Mouse (Mus musculus) myocyte (in vitro differentiated cells): ENCODE measurements at regions not wholly inside any gene's neighbourhood (a gene's known extent, or its start where the extent isn't known, plus 50 kb on each side); places are given as distances from the start of the nearest gene placed in this dataset.

Experiments
- H3K27me3 ChIP-seq: one replicate; pipeline ENCODE4 v1.6.1; 2011; ENCODE audit not compliant: control insufficient read depth, insufficient read depth, insufficient read length
- H3K36me3 ChIP-seq: one replicate; pipeline ENCODE4 v1.6.1; 2011; ENCODE audit not compliant: control insufficient read depth, insufficient read depth
- H3K4me2 ChIP-seq: one replicate; pipeline ENCODE4 v1.6.1; 2011; ENCODE audit warnings: low read depth, control low read depth
- H3K4me3 ChIP-seq: one replicate; pipeline ENCODE4 v1.5.1; 2011; ENCODE audit warnings: mild to moderate bottlenecking, control low read depth, moderate library complexity
- H3K79me2 ChIP-seq: one replicate; pipeline ENCODE4 v1.6.1; 2011; ENCODE audit not compliant: control insufficient read depth, insufficient read depth
- H3ac ChIP-seq: one replicate; pipeline ENCODE4 v1.6.1; 2011; ENCODE audit not compliant: control insufficient read depth, insufficient read length
- CEBPB ChIP-seq: IDR thresholded peaks from 2 replicates; pipeline ENCODE4 v1.6.1; 2011; ENCODE audit warnings: mild to moderate bottlenecking, moderate library complexity; ENCODE audit not compliant: poor library complexity, insufficient read depth, severe bottlenecking
- E2F4 ChIP-seq: IDR thresholded peaks from one replicate; pipeline ENCODE4 v1.6.1; 2011; ENCODE audit warnings: mild to moderate bottlenecking, control low read depth, moderate library complexity; ENCODE audit not compliant: insufficient read depth
- MAX ChIP-seq: IDR thresholded peaks from one replicate; pipeline ENCODE4 v1.6.1; 2011; ENCODE audit warnings: low read depth, mild to moderate bottlenecking, control low read depth
- MYOD1 ChIP-seq, 3 experiments: IDR thresholded peaks; one replicate each; pipeline ENCODE4 v1.6.1; 2011; ENCODE audit warnings: control low read depth in 2 of 3, low read depth in 2 of 3, mild to moderate bottlenecking in 2 of 3, moderate library complexity in 1 of 3; ENCODE audit not compliant: insufficient read length in 2 of 3, control insufficient read depth in 1 of 3
- MYOG ChIP-seq, 3 experiments: IDR thresholded peaks; one replicate each; pipeline ENCODE4 v1.6.1; 2011; ENCODE audit warnings: control low read depth in 2 of 3, low read depth in 2 of 3, mild to moderate bottlenecking in 2 of 3; ENCODE audit not compliant: insufficient read length in 2 of 3, control insufficient read depth in 1 of 3, insufficient read depth in 1 of 3
- POLR2A ChIP-seq: IDR thresholded peaks from one replicate; pipeline ENCODE4 v1.6.1; 2011; ENCODE audit warnings: low read depth, mild to moderate bottlenecking, control low read depth, moderate library complexity; ENCODE audit not compliant: insufficient read length
- POLR2AphosphoS2 ChIP-seq: IDR thresholded peaks from one replicate; pipeline ENCODE4 v1.6.1; 2011; ENCODE audit warnings: low read depth, control low read depth; ENCODE audit not compliant: insufficient read length
- REST ChIP-seq: IDR thresholded peaks from one replicate; pipeline ENCODE4 v1.6.1; 2011; ENCODE audit warnings: mild to moderate bottlenecking, control low read depth, moderate library complexity; ENCODE audit not compliant: insufficient read depth, insufficient read length
- SRF ChIP-seq: IDR thresholded peaks from one replicate; pipeline ENCODE4 v1.6.1; 2011; ENCODE audit warnings: low read depth; ENCODE audit not compliant: control insufficient read depth, insufficient read length
- TCF12 ChIP-seq: IDR thresholded peaks from one replicate; pipeline ENCODE4 v1.6.1; 2011; ENCODE audit warnings: mild to moderate bottlenecking, control low read depth; ENCODE audit not compliant: poor library complexity, insufficient read depth, severe bottlenecking
- TCF3 ChIP-seq: IDR thresholded peaks from one replicate; pipeline ENCODE4 v1.6.1; 2011; ENCODE audit warnings: low read depth, control low read depth; ENCODE audit not compliant: insufficient read length
- USF1 ChIP-seq: IDR thresholded peaks from one replicate; pipeline ENCODE4 v1.6.1; 2011; ENCODE audit warnings: low read depth, mild to moderate bottlenecking, control low read depth, moderate library complexity

DNA sequence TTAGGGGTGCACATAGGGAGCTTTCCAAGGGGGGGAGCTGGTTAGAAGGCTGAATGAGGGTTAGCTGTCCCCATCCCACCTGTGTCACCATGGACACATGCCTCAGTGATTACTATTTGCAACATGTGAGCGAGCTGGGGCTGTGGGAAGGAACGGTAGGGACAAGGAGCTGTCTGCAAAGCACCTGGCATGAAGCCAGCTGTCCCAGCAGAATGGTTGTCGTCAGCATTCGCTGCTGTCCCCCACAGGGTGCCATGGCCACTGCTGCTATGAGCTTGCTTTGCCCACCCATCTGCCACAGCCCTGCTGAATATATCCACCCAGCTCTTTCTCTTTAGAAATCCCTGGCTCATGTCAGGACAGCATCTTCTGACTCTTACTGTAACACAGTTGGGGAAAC lies 96.8 kb upstream of the Gm26897 start:
- TF ChIP-seq POLR2AphosphoS2 = no peak
- no peak for TF ChIP-seq E2F4
- no peak for TF ChIP-seq MYOD1 (IDR thresholded peaks at IDR 0.05; ENCODE audit: control insufficient read depth in 1 of 3, insufficient read length in 2 of 3, low read depth in 2 of 3)
- TF ChIP-seq TCF12 = no peak
- no peak for TF ChIP-seq REST
- no peak for TF ChIP-seq SRF
- TF ChIP-seq MAX = no peak
- no peak for TF ChIP-seq TCF3
- no peak for TF ChIP-seq MYOG (IDR thresholded peaks at IDR 0.05; ENCODE audit: control insufficient read depth in 1 of 3, insufficient read depth in 1 of 3, insufficient read length in 2 of 3, low read depth in 2 of 3)
- TF ChIP-seq POLR2A = no peak
- TF ChIP-seq CEBPB = no peak
- no peak for TF ChIP-seq USF1
- no peaks in the 10 kb centered on the region for H3K36me3 ChIP-seq
- H3K79me2 ChIP-seq = no peaks in the 10 kb centered on the region
- H3ac ChIP-seq = no peak overlapping the region
- no peak overlapping the region for H3K4me2 ChIP-seq
- peaks cover 34% of the 10 kb centered on the region for H3K27me3 ChIP-seq
- H3K4me3 ChIP-seq = no peak overlapping the region

- Histone ChIP-seq H3K4me2 (no peak overlapping the region), H3K27me3 (peaks cover 34% of the 10 kb centered on the region), H3ac (no peak overlapping the region), H3K36me3 (no peaks in the 10 kb centered on the region), H3K79me2 (no peaks in the 10 kb centered on the region), H3K4me3 (no peak overlapping the region)
- TF ChIP-seq MYOD1 (IDR thresholded peaks at IDR 0.05; ENCODE audit: control insufficient read depth in 1 of 3, insufficient read length in 2 of 3, low read depth in 2 of 3) = no peak
- no peak for TF ChIP-seq POLR2A
- TF ChIP-seq POLR2AphosphoS2 = no peak
Observed at GRCm38 (mm10) chr5:111638306-111638705, 95.4 kb upstream of the Gm26897 start.

DNA sequence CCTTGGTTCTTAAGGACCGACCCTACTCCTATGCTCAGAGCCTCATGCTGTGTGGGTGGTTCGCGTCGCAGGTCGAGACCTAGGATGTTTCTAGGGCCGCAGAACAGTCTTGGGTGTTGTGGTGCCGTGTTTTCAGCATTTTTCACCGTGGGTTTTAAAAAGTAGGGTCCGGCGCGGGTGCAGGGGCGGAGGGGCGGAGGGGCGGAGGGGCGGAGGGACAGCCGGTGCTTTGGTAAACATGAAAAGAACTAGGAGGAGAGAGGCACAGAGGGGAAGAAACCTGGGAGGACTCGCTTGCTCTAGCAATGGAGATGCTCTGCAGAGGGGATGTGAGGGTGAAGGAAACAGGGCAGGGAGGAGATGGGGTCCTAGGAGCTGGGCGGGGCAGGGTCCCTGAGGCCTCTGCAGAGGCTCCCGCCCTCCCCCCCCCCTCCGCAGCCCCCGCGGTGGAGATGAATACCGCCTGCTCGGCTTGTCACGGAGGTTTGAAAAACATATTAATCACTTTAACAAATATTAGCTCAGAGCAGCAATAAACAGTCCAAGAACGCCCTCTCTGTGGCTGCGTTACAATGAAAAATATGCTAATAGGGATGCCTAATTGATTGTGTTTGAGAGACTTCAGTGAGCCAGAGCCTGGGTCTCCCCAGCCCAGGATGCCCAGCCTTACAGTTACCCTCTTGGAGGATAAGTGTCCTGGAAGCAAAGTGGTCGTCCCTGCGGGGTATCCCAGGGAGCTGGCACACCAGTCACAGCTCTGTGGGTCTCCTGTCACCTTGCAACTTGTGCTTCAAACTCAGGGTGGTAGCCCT lies 94.0 kb upstream of the Gm26897 start:
- TF ChIP-seq USF1 (no peak), MAX (no peak), MYOG (IDR thresholded peaks at IDR 0.05; ENCODE audit: control insufficient read depth in 1 of 3, insufficient read depth in 1 of 3, insufficient read length in 2 of 3, low read depth in 2 of 3) (no peak)

GRCm38 (mm10) chr5:111640976-111641375 lies 92.7 kb upstream of the Gm26897 start:
- TF ChIP-seq TCF12 (no peak), CEBPB (no peak), SRF (no peak), MYOD1 (IDR thresholded peaks at IDR 0.05; ENCODE audit: control insufficient read depth in 1 of 3, insufficient read length in 2 of 3, low read depth in 2 of 3) (no peak), TCF3 (no peak), MYOG (IDR thresholded peaks at IDR 0.05; ENCODE audit: control insufficient read depth in 1 of 3, insufficient read depth in 1 of 3, insufficient read length in 2 of 3, low read depth in 2 of 3) (no peak), POLR2A (no peak), REST (no peak), POLR2AphosphoS2 (no peak), E2F4 (no peak), USF1 (no peak), MAX (no peak)
- Histone ChIP-seq H3K27me3 (peaks cover 34% of the 10 kb centered on the region), H3ac (no peak overlapping the region), H3K4me3 (no peak overlapping the region), H3K36me3 (no peaks in the 10 kb centered on the region), H3K4me2 (no peak overlapping the region), H3K79me2 (no peaks in the 10 kb centered on the region)

More for the DNA sequence above, 94.0 kb upstream of the Gm26897 start:
- Histone ChIP-seq H3K4me2 (no peak overlapping the region), H3K4me3 (no peak overlapping the region), H3K27me3 (peaks cover 34% of the 10 kb centered on the region), H3ac (no peak overlapping the region), H3K79me2 (no peaks in the 10 kb centered on the region), H3K36me3 (no peaks in the 10 kb centered on the region)

- H3K79me2 ChIP-seq = no peaks in the 10 kb centered on the region
- no peak overlapping the region for H3ac ChIP-seq
- no peak overlapping the region for H3K4me2 ChIP-seq
- TF ChIP-seq USF1 = no peak
- TF ChIP-seq POLR2AphosphoS2 = no peak
- no peak for TF ChIP-seq CEBPB
- no peak for TF ChIP-seq TCF12
- no peak for TF ChIP-seq TCF3
- no peak for TF ChIP-seq MYOD1 (IDR thresholded peaks at IDR 0.05; ENCODE audit: control insufficient read depth in 1 of 3, insufficient read length in 2 of 3, low read depth in 2 of 3)
- H3K27me3 ChIP-seq = peaks cover 33% of the 10 kb centered on the region
- H3K36me3 ChIP-seq = no peaks in the 10 kb centered on the region
- H3K4me3 ChIP-seq = no peak overlapping the region
Observed at GRCm38 (mm10) chr5:111641685-111642084, 92.0 kb upstream of the Gm26897 start.

GRCm38 (mm10) chr5:111644142-111644541 lies 89.6 kb upstream of the Gm26897 start:
- Histone ChIP-seq H3ac (no peak overlapping the region), H3K79me2 (no peaks in the 10 kb centered on the region), H3K4me3 (no peak overlapping the region), H3K27me3 (peaks cover 30% of the 10 kb centered on the region), H3K36me3 (no peaks in the 10 kb centered on the region), H3K4me2 (no peak overlapping the region)
- no peak for TF ChIP-seq CEBPB
- TF ChIP-seq MAX = no peak
- TF ChIP-seq MYOG (IDR thresholded peaks at IDR 0.05; ENCODE audit: control insufficient read depth in 1 of 3, insufficient read depth in 1 of 3, insufficient read length in 2 of 3, low read depth in 2 of 3) = no peak
- TF ChIP-seq SRF = no peak
- TF ChIP-seq MYOD1 (IDR thresholded peaks at IDR 0.05; ENCODE audit: control insufficient read depth in 1 of 3, insufficient read length in 2 of 3, low read depth in 2 of 3) = no peak
- no peak for TF ChIP-seq TCF3
- no peak for TF ChIP-seq REST
- TF ChIP-seq USF1 = no peak
- no peak for TF ChIP-seq POLR2AphosphoS2
- TF ChIP-seq POLR2A = no peak
- no peak for TF ChIP-seq E2F4
- no peak for TF ChIP-seq TCF12
